Mouse (Mus musculus): ENCODE results near the gene Dlk1.
"Not testable (repeated sequence)": the region's sequence is repeated elsewhere in the genome, so short reads cannot be mapped to it uniquely, and the experiment has no call there.

The Dlk1 gene

DNA sequence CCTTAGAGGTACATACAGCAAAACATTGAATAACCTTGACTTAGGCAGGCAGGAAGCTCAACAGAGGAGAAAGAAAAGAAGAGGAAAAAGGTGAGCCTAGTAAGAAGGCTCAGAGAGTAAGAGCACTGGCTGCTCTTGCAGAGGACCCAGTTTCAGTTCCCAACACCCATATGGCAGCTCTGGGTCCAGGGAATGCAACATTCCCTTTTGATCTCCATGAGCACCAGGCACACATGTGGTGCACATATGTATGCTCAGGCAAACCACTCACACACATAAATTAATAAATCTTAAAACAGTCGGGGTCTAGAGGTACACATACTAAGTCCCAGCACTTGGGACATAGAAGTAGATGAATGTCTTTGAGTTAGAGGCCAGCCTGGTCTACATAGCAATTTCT is 33.9 kb downstream of the Dlk1 start:
- not testable (repeated sequence) for DNase-seq

GRCm38 (mm10) chr12:109491701-109492100 is 39.1 kb downstream of the Dlk1 start:
- DNase-seq: no peak

GRCm38 (mm10) chr12:109493381-109493780 is 40.8 kb downstream of the Dlk1 start:
- no peak for DNase-seq

GRCm38 (mm10) chr12:109495016-109495644 is 42.5 kb downstream of the Dlk1 start:
- DNase-seq: no peak

GRCm38 (mm10) chr12:109496397-109496796 is 43.8 kb downstream of the Dlk1 start:
- no peak for DNase-seq

- DNase-seq: no peak
These were observed 48.4 kb downstream of the Dlk1 start for GRCm38 (mm10) chr12:109500992-109501391.

GRCm38 (mm10) chr12:109502360-109503040 is 49.9 kb downstream of the Dlk1 start:
- no peak for DNase-seq

- no peak for DNase-seq
These were observed 55.1 kb downstream of the Dlk1 start for GRCm38 (mm10) chr12:109507693-109508092.

DNA sequence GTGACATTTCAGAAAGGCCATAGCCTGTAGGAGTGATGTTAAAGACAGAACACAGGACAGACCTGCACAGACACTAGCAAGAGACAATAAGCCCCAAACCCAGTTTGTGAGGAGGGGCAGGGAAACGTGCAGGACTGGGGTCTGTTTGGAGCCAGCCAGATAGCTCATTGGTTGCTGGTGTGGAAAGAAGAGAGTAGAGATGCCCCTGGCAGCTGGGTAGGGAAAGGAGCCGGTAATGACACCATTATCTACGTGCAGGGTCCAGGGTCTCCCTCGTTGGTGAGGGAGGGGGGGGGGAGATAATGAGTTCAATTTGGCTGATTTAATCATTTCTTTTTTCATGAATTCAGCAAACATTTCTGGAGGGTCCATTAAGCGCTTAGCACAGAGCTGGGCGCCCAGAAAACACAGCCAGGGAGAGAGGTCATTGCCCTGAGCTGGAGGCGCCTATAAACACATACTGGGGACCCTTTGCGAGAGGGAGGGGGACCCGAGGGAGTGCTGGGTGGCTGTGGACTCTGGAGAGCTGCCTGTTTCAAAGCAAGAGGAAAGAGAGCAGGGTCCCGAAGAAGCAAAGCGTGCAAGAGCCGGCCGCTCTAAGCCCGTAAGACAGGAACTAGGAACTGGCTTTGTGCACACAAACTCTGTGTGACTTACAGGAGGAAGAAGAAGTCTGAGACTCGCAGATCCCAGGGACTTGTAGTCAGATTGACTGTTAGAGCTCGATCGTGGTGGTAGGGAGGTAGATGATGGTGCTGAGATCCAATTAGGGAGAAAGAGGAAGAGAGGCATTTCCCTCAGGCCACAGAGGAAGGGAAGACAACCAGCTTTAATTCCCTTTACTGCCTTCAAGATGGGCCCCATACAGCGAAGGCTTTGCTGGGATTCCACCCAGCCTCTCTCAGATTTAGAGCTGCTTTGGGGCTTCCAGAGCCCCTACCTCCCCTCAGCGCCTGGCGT is 56.2 kb downstream of the Dlk1 start:
- no peak for DNase-seq

GRCm38 (mm10) chr12:109509531-109510137 is 57.0 kb downstream of the Dlk1 start:
- DNase-seq: no peak

DNA sequence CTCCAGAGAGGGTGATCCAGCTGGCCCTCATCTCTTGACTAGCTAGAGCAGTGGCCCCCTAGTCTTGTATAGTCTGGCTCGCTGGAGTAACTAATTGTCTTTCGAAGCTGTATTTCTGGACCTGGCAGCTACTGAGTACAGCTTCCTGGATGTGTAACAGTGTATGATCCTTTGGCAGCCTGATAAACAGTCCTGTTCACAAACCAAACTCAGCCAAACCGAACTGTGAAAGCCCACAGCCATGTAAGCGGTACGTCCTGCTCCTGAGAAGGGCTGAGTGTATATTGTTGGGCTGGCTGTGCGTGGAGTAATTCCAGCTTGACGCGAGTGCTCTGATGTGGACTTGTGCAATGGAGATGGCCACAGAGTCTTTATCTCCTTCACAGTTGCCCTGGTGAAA is 57.6 kb downstream of the Dlk1 start:
- DNase-seq: no peak

GRCm38 (mm10) chr12:109511456-109511855 is 58.8 kb downstream of the Dlk1 start:
- DNase-seq: no peak

DNA sequence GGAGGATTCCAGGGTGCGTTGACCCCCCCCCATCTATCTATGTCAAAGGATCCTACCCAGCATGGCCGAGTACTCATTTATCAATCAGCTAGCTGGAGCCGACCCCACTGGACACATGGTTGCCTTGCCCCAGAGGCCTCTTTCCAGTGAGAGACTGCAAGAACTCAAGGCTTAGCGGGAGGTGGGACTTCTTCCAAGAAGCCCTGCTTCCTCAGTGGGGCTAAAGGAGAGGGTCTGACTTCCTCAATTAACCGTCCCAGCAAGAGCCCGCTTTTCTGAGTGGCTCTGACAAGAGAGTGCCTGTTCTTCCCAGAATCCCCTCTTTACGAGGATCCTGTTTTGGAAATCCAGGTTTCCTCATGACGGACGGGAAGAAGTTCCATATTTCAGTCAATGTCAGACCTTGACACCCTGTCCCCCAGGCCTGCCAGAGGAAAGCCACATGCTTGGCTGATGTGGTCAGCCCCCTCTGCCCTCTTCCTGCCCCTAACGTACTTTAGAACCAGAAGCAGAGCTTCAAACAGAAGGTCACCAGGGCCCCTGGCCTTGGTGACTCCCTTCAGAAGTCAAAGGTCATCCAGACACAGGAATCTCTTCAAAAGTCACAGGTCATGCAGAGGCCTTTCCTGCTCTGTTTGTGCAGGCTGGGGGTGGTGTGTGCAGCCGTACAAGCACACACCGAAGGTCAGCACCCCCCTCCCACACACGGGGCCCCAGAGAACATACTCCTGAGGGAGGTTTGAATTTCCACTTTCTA is 59.7 kb downstream of the Dlk1 start:
- no peak for DNase-seq
